In genomic region chr14:21433995-21434394, GRCm38 (mm10) we compare ENCODE assay signal across 22 mouse cellular contexts. TPM values are rescaled to one million over a fixed set of nuclear protein-coding genes. Genes with fewer than 3 reads are reported as not detected.
DNase-seq lines count a peak whose midpoint lies in the region; ATAC-seq lines count a peak whose summit lies in the region.
"Had no signal": no experiment of that assay in that cellular context is flagged by ENCODE, and none has a peak within 500 bp of the region (broad histone marks: within the 10 kb centered on the region; RNA-seq: fewer than 3 reads in every experiment).

No protein-coding gene starts in this region.

- H3K9ac ChIP-seq in heart, embryonic 16.5 days (ENCODE audit: low read length) = no peak overlapping the region
- H3K9ac ChIP-seq: hindbrain, embryonic 13.5 days; stomach, embryonic 15.5 days had no signal

- 0 out of 2 replicates have a peak overlapping the region, but pooled peaks have one; percentile 34 for H3K27ac ChIP-seq in heart, embryonic 16.5 days (ENCODE audit: low read length)
- H3K27ac ChIP-seq: hindbrain, embryonic 13.5 days; stomach, embryonic 15.5 days had no signal

- WGBS in heart, embryonic 16.5 days = 73% methylated on average over 5 of the region's 5 CpGs

- peak; percentile 17 for DNase-seq in embryo, embryonic 10 days (ENCODE audit: low spot score)
- DNase-seq in embryo, embryonic 9.5 days (ENCODE audit: extremely low spot score) = no peak
- DNase-seq in heart, adult 8-10 months (ENCODE audit: low spot score) = no peak
- peak; percentile 70 for DNase-seq in forelimb bud, embryonic 11.5 days (ENCODE audit: low read depth, low spot score)
- DNase-seq in B cell, adult 2 months = no peak
- DNase-seq: adrenal gland, postnatal 36 days; cerebellum, adult 11-12 months; cerebellum, postnatal 25 days; gastrocnemius, postnatal 36 days; kidney, postnatal 4 days; lung, adult 18-20 months; right cerebral cortex, postnatal 25 days; thymus, adult 18-20 months; thymus, postnatal 4 days had no signal

- no peaks in the 10 kb centered on the region for H3K27me3 ChIP-seq in heart, embryonic 16.5 days (ENCODE audit: control insufficient read depth, insufficient read depth, low read length)
- H3K27me3 ChIP-seq: CH12.LX; hindbrain, embryonic 13.5 days; stomach, embryonic 15.5 days had no signal

- no peaks in the 10 kb centered on the region; the same call in 1 of the 2 replicates for H3K9me3 ChIP-seq in heart, embryonic 16.5 days (replicated peaks; ENCODE audit: control insufficient read depth, low read length)
- H3K9me3 ChIP-seq: hindbrain, embryonic 13.5 days; stomach, embryonic 15.5 days had no signal

- H3K4me2 ChIP-seq in heart, embryonic 16.5 days (ENCODE audit: low read depth, low read length) = no peak overlapping the region
- H3K4me2 ChIP-seq: hindbrain, embryonic 13.5 days; stomach, embryonic 15.5 days had no signal

- ATAC-seq in heart, embryonic 16.5 days (replicated peaks; ENCODE audit: extremely low read depth, insufficient read depth, low FRiP score) = no peak
- ATAC-seq in megakaryocyte, adult 5-6 weeks (ENCODE audit: poor library complexity, severe bottlenecking) = 0 out of 2 replicates have a peak, but pooled peaks have one; percentile 30
- ATAC-seq in CD4-positive, CD25-positive, alpha-beta regulatory T cell, adult 4 months = no peak
- ATAC-seq: forebrain, embryonic 14.5 days; inflammation-experienced regulatory T-cells, adult 6 months had no signal

- H3K36me3 ChIP-seq in heart, embryonic 16.5 days (ENCODE audit: control insufficient read depth, insufficient read depth) = no peaks in the 10 kb centered on the region
- H3K36me3 ChIP-seq: hindbrain, embryonic 13.5 days; stomach, embryonic 15.5 days had no signal

- H3K4me1 ChIP-seq in heart, embryonic 16.5 days (ENCODE audit: control insufficient read depth, insufficient read depth, low read length) = peaks cover 20% of the 10 kb centered on the region

- no peak overlapping the region for H3K4me3 ChIP-seq in heart, embryonic 16.5 days (ENCODE audit: low read length)
- H3K4me3 ChIP-seq: hindbrain, embryonic 13.5 days; stomach, embryonic 15.5 days had no signal

RNA-seq across cellular contexts. Expression of gene Kat6b, which starts 47.2 kb away (rescaled TPM):
- 9.4 and 10.2 TPM in 2 replicates for polyA plus RNA-seq in heart, embryonic 16.5 days (2015; fragmentation: Nextera tagmentation; extraction: Ambion mirVana)
- total RNA-seq in heart, adult 8-10 months (2022) = 10 to 100 TPM; 26.7 to 30.3 (median 28.2) TPM
- total RNA-seq in megakaryocyte, adult 5-6 weeks (2015) = 12.9 and 13.0 TPM in 2 replicates
- total RNA-seq in megakaryocyte, adult 5-6 weeks (2017) = 6.1 and 6.5 TPM in 2 replicates
- 10 to 100 TPM; 17.1 to 18.3 TPM for polyA plus RNA-seq in CD4-positive, CD25-positive, alpha-beta regulatory T cell, adult 4 months (2017; shearing (Covaris generic))

Comparison
In these comparisons a context has a peak if more than half of its experiments do, and no peak if none do; other contexts are left out.
1. DNase-seq: peak in embryo, embryonic 10 days (single experiment) and forelimb bud, embryonic 11.5 days (single experiment); none in embryo, embryonic 9.5 days (single experiment), heart, adult 8-10 months (single experiment) and B cell, adult 2 months (0 of 2).